Mouse (Mus musculus) embryonic facial prominence, embryonic 14.5 days (tissue): ENCODE data around the gene Vwa3b. TPM values are rescaled to one million over a fixed set of nuclear protein-coding genes. Genes with fewer than 3 reads are reported as not detected.
A peak's percentile ranks its signal among the peaks of the same experiment; 100 is the strongest.

Source experiments
- ATAC-seq: fragments of 200-750 bp; cut with Nextera tagmentation; 2 replicates; pipeline ENCODE4 v1.8.0; 2017; ENCODE audit warnings: low read depth, moderate number of reproducible peaks, moderate TSS enrichment
- DNase-seq: peaks from one replicate; pipeline ENCODE4 v3.0.0-alpha.2; 2015; ENCODE audit warnings: low spot score
- H3K27ac ChIP-seq: fragments of 300-500 bp; sonication (generic); replicated peaks from 2 replicates; pipeline ENCODE4 v1.5.1; 2014; ENCODE audit warnings: low read depth, mild to moderate bottlenecking, low read length, moderate library complexity
- H3K27me3 ChIP-seq: fragments of 300-500 bp; sonication (generic); replicated peaks from 2 replicates; pipeline ENCODE4 v1.6.1; 2014; ENCODE audit warnings: low read length; ENCODE audit not compliant: control insufficient read depth, insufficient read depth
- H3K36me3 ChIP-seq: fragments of 300-500 bp; sonication (generic); 2 replicates; pipeline ENCODE4 v1.6.1; 2014; ENCODE audit warnings: low read length, mixed read lengths; ENCODE audit not compliant: control insufficient read depth, insufficient read depth
- H3K4me1 ChIP-seq: fragments of 300-500 bp; sonication (generic); 2 replicates; pipeline ENCODE4 v1.6.1; 2014; ENCODE audit warnings: antibody characterized with exemption, low read length; ENCODE audit not compliant: control insufficient read depth, insufficient read depth
- H3K4me2 ChIP-seq: fragments of 300-500 bp; sonication (generic); 2 replicates; pipeline ENCODE4 v1.6.1; 2014; ENCODE audit warnings: low read depth, mild to moderate bottlenecking, low read length, moderate library complexity, mixed read lengths
- H3K4me3 ChIP-seq: fragments of 300-500 bp; sonication (generic); 2 replicates; pipeline ENCODE4 v1.5.1; 2014; ENCODE audit warnings: low read depth, mild to moderate bottlenecking, low read length
- H3K9ac ChIP-seq: fragments of 300-500 bp; sonication (generic); 2 replicates; pipeline ENCODE4 v1.6.1; 2014; ENCODE audit warnings: low read depth, mild to moderate bottlenecking, low read length, moderate library complexity, mixed read lengths
- H3K9me3 ChIP-seq: fragments of 300-500 bp; sonication (generic); 2 replicates; pipeline ENCODE4 v1.6.1; 2016; ENCODE audit warnings: low read length; ENCODE audit not compliant: control insufficient read depth
- WGBS: fragments of 180-500 bp; shearing (Covaris S2); extraction: QIAGEN DNeasy Blood & Tissue Kit; methylation state at CpG from one replicate; pipeline ENCODE4 v1.1.7; 2014; 5-methylcytosine and 5-hydroxymethylcytosine counted together
- polyA plus RNA-seq: library from polyadenylated mRNA; unstranded; fragments of >200 nt; fragmentation: Nextera tagmentation; extraction: Ambion mirVana; gene quantifications from 2 replicates; pipeline ENCODE4 v1.2.1, GENCODE M21; 2014

Vwa3b gene
- polyA plus RNA-seq, 1 experiment from 2014 or later = 2.3 TPM

GRCm38 (mm10) chr1:37122798-37123197 lies 96.4 kb downstream of the Vwa3b start:
- Histone ChIP-seq H3K9ac (no peak overlapping the region), H3K4me3 (no peak overlapping the region), H3K4me2 (no peak overlapping the region), H3K27me3 (no peaks in the 10 kb centered on the region), H3K4me1 (peaks cover 29% of the 10 kb centered on the region), H3K9me3 (no peaks in the 10 kb centered on the region), H3K27ac (no peak overlapping the region), H3K36me3 (no peaks in the 10 kb centered on the region)
- WGBS = 14% methylated on average over 3 of the region's 3 CpGs
- DNase-seq (peak; percentile 73), ATAC-seq (no peak)

GRCm38 (mm10) chr1:37124696-37125349 lies 98.4 kb downstream of the Vwa3b start:
- no peak overlapping the region for H3K4me2 ChIP-seq
- H3K4me1 ChIP-seq = peaks cover 28% of the 10 kb centered on the region
- no peaks in the 10 kb centered on the region for H3K36me3 ChIP-seq
- H3K27me3 ChIP-seq = no peaks in the 10 kb centered on the region
- ATAC-seq (peak; percentile 66), DNase-seq (peak; percentile 84)
- no peak overlapping the region for H3K4me3 ChIP-seq
- 28% methylated on average over 12 of the region's 12 CpGs for WGBS
- H3K9ac ChIP-seq = no peak overlapping the region
- peak overlapping the region; percentile 50 for H3K27ac ChIP-seq
- no peaks in the 10 kb centered on the region for H3K9me3 ChIP-seq

DNA sequence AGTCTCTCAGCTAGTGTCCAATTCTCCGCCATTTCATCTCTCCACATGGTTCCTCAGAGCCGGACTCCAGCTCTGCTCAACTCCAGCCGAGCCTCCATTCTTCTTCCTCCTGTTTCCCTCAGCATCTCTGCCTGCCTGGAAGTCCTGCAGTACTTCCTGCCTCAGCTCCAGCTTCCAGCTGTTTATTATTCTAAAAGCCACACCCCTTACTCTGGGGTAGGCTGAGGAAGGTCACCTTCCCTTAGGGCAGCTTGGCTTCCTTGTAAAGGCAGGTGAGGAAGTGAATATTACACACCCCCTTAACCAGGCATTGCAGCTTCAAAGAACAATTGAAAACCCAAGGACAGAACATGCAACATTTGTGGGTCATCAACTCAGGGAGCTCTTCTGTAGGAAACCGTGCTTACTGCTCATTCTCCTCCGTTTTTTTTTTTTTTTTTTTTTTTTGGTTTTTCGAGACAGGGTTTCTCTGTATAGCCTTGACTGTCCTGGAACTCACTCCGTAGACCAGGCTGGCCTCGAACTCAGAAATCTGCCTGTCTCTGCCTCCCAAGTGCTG lies 103.7 kb downstream of the Vwa3b start:
- no peak for DNase-seq
- ATAC-seq = no peak
- Histone ChIP-seq H3K27me3 (no peaks in the 10 kb centered on the region), H3K27ac (no peak overlapping the region), H3K36me3 (no peaks in the 10 kb centered on the region), H3K4me1 (peaks cover 6% of the 10 kb centered on the region; the same call in 1 of the 2 replicates), H3K4me2 (no peak overlapping the region), H3K9ac (no peak overlapping the region), H3K9me3 (no peaks in the 10 kb centered on the region), H3K4me3 (no peak overlapping the region)
- WGBS = 85% methylated on average over 7 of the region's 8 CpGs

GRCm38 (mm10) chr1:37131146-37131545 lies 104.8 kb downstream of the Vwa3b start:
- DNase-seq (no peak), ATAC-seq (no peak)
- no peaks in the 10 kb centered on the region for H3K4me1 ChIP-seq
- H3K9ac ChIP-seq = no peak overlapping the region
- no peaks in the 10 kb centered on the region for H3K9me3 ChIP-seq
- no peak overlapping the region for H3K4me2 ChIP-seq
- H3K27me3 ChIP-seq = no peaks in the 10 kb centered on the region
- H3K4me3 ChIP-seq = no peak overlapping the region
- H3K36me3 ChIP-seq = no peaks in the 10 kb centered on the region
- H3K27ac ChIP-seq = no peak overlapping the region

- Histone ChIP-seq H3K27ac (no peak overlapping the region), H3K9me3 (no peaks in the 10 kb centered on the region), H3K9ac (no peak overlapping the region), H3K4me2 (no peak overlapping the region), H3K36me3 (no peaks in the 10 kb centered on the region), H3K27me3 (no peaks in the 10 kb centered on the region), H3K4me1 (no peaks in the 10 kb centered on the region), H3K4me3 (no peak overlapping the region)
- 62% methylated on average over 7 of the region's 7 CpGs for WGBS
- DNase-seq (no peak), ATAC-seq (no peak)
Observed at GRCm38 (mm10) chr1:37132433-37132832, 106.0 kb downstream of the Vwa3b start.

DNA sequence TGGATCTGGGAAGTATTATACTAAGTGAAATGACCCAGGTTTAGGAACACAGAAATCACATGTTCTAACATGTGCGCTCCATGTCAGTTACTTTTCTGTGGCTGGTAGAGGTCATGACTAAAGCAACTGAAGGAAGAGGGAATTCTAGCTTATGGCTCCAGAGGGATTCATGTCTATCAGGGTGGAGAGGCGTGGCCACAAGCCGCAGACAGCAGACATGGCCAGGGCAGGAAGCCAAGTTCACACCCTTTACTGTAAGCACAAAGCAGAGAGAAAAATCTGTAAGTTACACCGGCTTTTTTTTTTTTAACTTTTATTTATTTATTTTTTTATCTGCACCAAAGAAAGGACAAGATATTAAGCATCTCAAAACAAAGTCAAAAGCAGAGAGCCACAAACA lies 119.6 kb downstream of the Vwa3b start:
- DNase-seq = peak; percentile 87

DNA sequence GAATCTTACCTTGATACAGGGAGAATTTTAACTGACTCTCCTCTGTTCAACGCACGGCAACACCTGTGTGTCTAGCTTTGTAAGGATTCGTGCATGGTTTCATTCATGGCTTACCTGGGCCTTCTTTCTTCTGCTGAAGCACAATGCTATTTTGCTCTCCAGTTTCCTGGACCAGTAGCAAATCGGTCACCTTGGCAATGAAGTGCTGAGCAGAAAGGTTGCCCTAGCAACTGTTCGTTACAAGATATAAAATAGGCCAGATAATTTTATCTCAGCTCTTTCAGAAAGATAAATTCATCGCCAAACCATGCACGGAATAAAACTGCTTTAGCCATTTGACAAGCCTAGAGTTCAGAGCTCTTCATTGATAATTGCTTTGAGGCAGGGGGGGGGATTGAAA lies 123.5 kb downstream of the Vwa3b start:
- Histone ChIP-seq H3K4me3 (no peak overlapping the region), H3K4me1 (0 out of 2 replicates have a peak, but pooled peaks cover 2% of the 10 kb centered on the region), H3K9me3 (no peaks in the 10 kb centered on the region), H3K27ac (no peak overlapping the region), H3K36me3 (no peaks in the 10 kb centered on the region), H3K27me3 (no peaks in the 10 kb centered on the region), H3K9ac (no peak overlapping the region), H3K4me2 (no peak overlapping the region)
- WGBS = 91% methylated on average over 7 of the region's 7 CpGs
- ATAC-seq (no peak), DNase-seq (no peak)

More for the DNA sequence above, 119.6 kb downstream of the Vwa3b start:
- Histone ChIP-seq H3K36me3 (no peaks in the 10 kb centered on the region), H3K4me3 (no peak overlapping the region), H3K4me1 (0 out of 2 replicates have a peak, but pooled peaks cover 2% of the 10 kb centered on the region), H3K9me3 (no peaks in the 10 kb centered on the region), H3K27ac (no peak overlapping the region), H3K9ac (no peak overlapping the region), H3K4me2 (no peak overlapping the region), H3K27me3 (no peaks in the 10 kb centered on the region)
- no peak for ATAC-seq
- WGBS = 52% methylated on average over 4 of the region's 4 CpGs

GRCm38 (mm10) chr1:37151896-37152295 lies 125.5 kb downstream of the Vwa3b start:
- no peak overlapping the region for H3K4me3 ChIP-seq
- ATAC-seq = no peak
- H3K4me1 ChIP-seq = no peaks in the 10 kb centered on the region
- no peaks in the 10 kb centered on the region for H3K27me3 ChIP-seq
- DNase-seq = no peak
- 90% methylated on average over 9 of the region's 9 CpGs for whole genome bisulfite sequencing
- H3K36me3 ChIP-seq = no peaks in the 10 kb centered on the region
- no peak overlapping the region for H3K27ac ChIP-seq
- no peaks in the 10 kb centered on the region for H3K9me3 ChIP-seq
- H3K9ac ChIP-seq = no peak overlapping the region
- no peak overlapping the region for H3K4me2 ChIP-seq

GRCm38 (mm10) chr1:37166066-37166465 lies 139.7 kb downstream of the Vwa3b start:
- no peaks in the 10 kb centered on the region for H3K27me3 ChIP-seq
- ATAC-seq (no peak), DNase-seq (peak; percentile 67)
- 34% methylated on average over 6 of the region's 6 CpGs for WGBS
- no peak overlapping the region for H3K4me2 ChIP-seq
- H3K9me3 ChIP-seq = peaks cover 1% of the 10 kb centered on the region; the same call in 1 of the 2 replicates
- H3K4me1 ChIP-seq = peaks cover 3% of the 10 kb centered on the region; the same call in 1 of the 2 replicates
- H3K27ac ChIP-seq = no peak overlapping the region
- no peaks in the 10 kb centered on the region for H3K36me3 ChIP-seq
- H3K4me3 ChIP-seq = no peak overlapping the region
- no peak overlapping the region for H3K9ac ChIP-seq
